ENCODE assay signal across 8 mouse cellular contexts in genomic region chr5:124025587-124026441, GRCm38 (mm10). TPM values are rescaled to one million over a fixed set of nuclear protein-coding genes. Genes with fewer than 3 reads are reported as not detected.
DNase-seq lines count a peak whose midpoint lies in the region; ATAC-seq and TF ChIP-seq lines count a peak whose summit lies in the region.

No protein-coding gene starts in this region.

- TF ChIP-seq CTCF in left cerebral cortex, adult 2 months (IDR thresholded peaks at IDR 0.05) = no peak
- TF ChIP-seq CTCF in liver, postnatal 0 days (IDR thresholded peaks at IDR 0.05; ENCODE audit: low read depth) = no peak

- H3K4me3 ChIP-seq in left cerebral cortex, adult 2 months = no peak overlapping the region
- no peak overlapping the region for H3K4me3 ChIP-seq in embryonic facial prominence, embryonic 10.5 days
- no peak overlapping the region for H3K4me3 ChIP-seq in hindbrain, embryonic 14.5 days (replicated peaks; ENCODE audit: low read length)
- H3K4me3 ChIP-seq in liver, postnatal 0 days (ENCODE audit: low read depth, low read length) = no peak overlapping the region

- intact Hi-C loops in left cerebral cortex, adult 2 months (cut with DNase I) = no loop called here

- H3K27me3 ChIP-seq in embryonic facial prominence, embryonic 10.5 days (replicated peaks; ENCODE audit: low read depth, poor library complexity, severe bottlenecking) = no peaks in the 10 kb centered on the region
- H3K27me3 ChIP-seq in hindbrain, embryonic 14.5 days (ENCODE audit: control insufficient read depth, insufficient read depth, low read length) = no peaks in the 10 kb centered on the region
- no peaks in the 10 kb centered on the region for H3K27me3 ChIP-seq in liver, postnatal 0 days (ENCODE audit: insufficient read depth, low read length)

- H3K36me3 ChIP-seq in embryonic facial prominence, embryonic 10.5 days (replicated peaks) = peaks cover 63% of the 10 kb centered on the region
- no peaks in the 10 kb centered on the region; the same call in 1 of the 2 replicates for H3K36me3 ChIP-seq in hindbrain, embryonic 14.5 days (replicated peaks; ENCODE audit: control insufficient read depth, insufficient read depth)
- H3K36me3 ChIP-seq in liver, postnatal 0 days (replicated peaks; ENCODE audit: insufficient read depth, low read length) = peaks cover 13% of the 10 kb centered on the region; the same call in 1 of the 2 replicates

- ATAC-seq in hindbrain, embryonic 14.5 days (ENCODE audit: low FRiP score) = no peak
- peak; percentile 72 for ATAC-seq in liver, postnatal 0 days
- ATAC-seq in granulocyte monocyte progenitor cell, adult 5-6 weeks (replicated peaks; ENCODE audit: poor library complexity, severe bottlenecking) = no peak

- no peaks in the 10 kb centered on the region for H3K9me3 ChIP-seq in embryonic facial prominence, embryonic 10.5 days
- no peaks in the 10 kb centered on the region for H3K9me3 ChIP-seq in hindbrain, embryonic 14.5 days (ENCODE audit: control insufficient read depth, low read length)
- no peaks in the 10 kb centered on the region for H3K9me3 ChIP-seq in liver, postnatal 0 days (ENCODE audit: low read length)

- no peak overlapping the region for H3K9ac ChIP-seq in hindbrain, embryonic 14.5 days
- H3K9ac ChIP-seq in liver, postnatal 0 days (replicated peaks) = 0 out of 2 replicates have a peak overlapping the region, but pooled peaks have one; percentile 3

- peaks cover 80% of the 10 kb centered on the region for H3K4me1 ChIP-seq in embryonic facial prominence, embryonic 10.5 days
- H3K4me1 ChIP-seq in hindbrain, embryonic 14.5 days (replicated peaks; ENCODE audit: control insufficient read depth, insufficient read depth, low read length) = peaks cover 56% of the 10 kb centered on the region
- H3K4me1 ChIP-seq in liver, postnatal 0 days (ENCODE audit: insufficient read depth) = peaks cover 84% of the 10 kb centered on the region

- no peak for DNase-seq in left cerebral cortex, adult 2 months (ENCODE audit: extremely low spot score in 1 of 2, low spot score in 2 of 2)
- no peak for DNase-seq in left cerebral cortex, adult 8-10 months (ENCODE audit: low spot score in 2 of 2)
- no peak for DNase-seq in embryonic facial prominence, embryonic 10.5 days (ENCODE audit: low spot score)
- DNase-seq in hindbrain, embryonic 14.5 days (ENCODE audit: low spot score) = no peak
- peak; percentile 65 for DNase-seq in liver, postnatal 0 days
- DNase-seq in layer of hippocampus, postnatal 25 days (ENCODE audit: extremely low spot score in 1 of 2, low spot score in 1 of 2) = no peak
- no peak for DNase-seq in layer of hippocampus, adult 11-12 months (ENCODE audit: low spot score)

- TF ChIP-seq EP300 in liver, postnatal 0 days (IDR thresholded peaks at IDR 0.05; ENCODE audit: low read depth) = peak; percentile 10; the same call in 1 of the 2 replicates

- peak overlapping the region; percentile 67 for H3K27ac ChIP-seq in left cerebral cortex, adult 2 months
- H3K27ac ChIP-seq in embryonic facial prominence, embryonic 10.5 days (replicated peaks) = peak overlapping the region; percentile 14; the same call in 1 of the 2 replicates
- H3K27ac ChIP-seq in hindbrain, embryonic 14.5 days = 0 out of 2 replicates have a peak overlapping the region, but pooled peaks have one; percentile 5
- H3K27ac ChIP-seq in liver, postnatal 0 days (ENCODE audit: low read depth) = peak overlapping the region; percentile 90

- H3K4me2 ChIP-seq in hindbrain, embryonic 14.5 days (replicated peaks) = peak overlapping the region; percentile 16; the same call in 1 of the 2 replicates
- H3K4me2 ChIP-seq in liver, postnatal 0 days (ENCODE audit: low read depth, low read length) = peak overlapping the region; percentile 39

- WGBS in embryonic facial prominence, embryonic 10.5 days = 90% methylated on average over 15 of the region's 15 CpGs
- 79% methylated on average over 15 of the region's 15 CpGs for WGBS in hindbrain, embryonic 14.5 days
- 68% methylated on average over 15 of the region's 15 CpGs for WGBS in liver, postnatal 0 days (ENCODE audit: insufficient replicate concordance)

RNA-seq across cellular contexts. Expression of gene Vps37b, which starts 6.3 kb away (rescaled TPM):
- total RNA-seq in left cerebral cortex, adult 2 months (2021) = 10 to 100 TPM; 46.1 to 47.3 TPM
- total RNA-seq in left cerebral cortex, adult 8-10 months (2022) = 10 to 100 TPM; 35.5 to 47.5 (median 42.3) TPM
- polyA plus RNA-seq in embryonic facial prominence, embryonic 10.5 days (2016; fragmentation: Nextera tagmentation; extraction: Ambion mirVana) = 43.8 and 47.6 TPM in 2 replicates
- polyA plus RNA-seq in hindbrain, embryonic 14.5 days (2014; fragmentation: Nextera tagmentation; extraction: Ambion mirVana) = 59.5 and 61.7 TPM in 2 replicates
- polyA plus RNA-seq in liver, postnatal 0 days (2015; fragmentation: Nextera tagmentation; extraction: Ambion mirVana) = 16.4 and 17.6 TPM in 2 replicates
- total RNA-seq in layer of hippocampus, postnatal 25 days (2021) = 10 to 100 TPM; 41.2 to 47.2 TPM
- 7.6 and 11.1 TPM in 2 replicates for total RNA-seq in granulocyte monocyte progenitor cell, adult 5-6 weeks (2014; fragmentation: Nextera tagmentation)
- total RNA-seq in granulocyte monocyte progenitor cell, adult 5-6 weeks (2017) = 9.5 and 11.6 TPM in 2 replicates

RNA-seq across cellular contexts. Expression of gene Hip1r, which starts 52.4 kb away (rescaled TPM):
- total RNA-seq in left cerebral cortex, adult 2 months (2021) = 10 to 100 TPM; 68.3 to 74.2 TPM
- 10 to 100 TPM; 59.9 to 72.4 (median 63.5) TPM for total RNA-seq in left cerebral cortex, adult 8-10 months (2022)
- 8.5 and 10.7 TPM in 2 replicates for polyA plus RNA-seq in embryonic facial prominence, embryonic 10.5 days (2016; fragmentation: Nextera tagmentation; extraction: Ambion mirVana)
- 22.4 and 27.9 TPM in 2 replicates for polyA plus RNA-seq in hindbrain, embryonic 14.5 days (2014; fragmentation: Nextera tagmentation; extraction: Ambion mirVana)
- polyA plus RNA-seq in liver, postnatal 0 days (2015; fragmentation: Nextera tagmentation; extraction: Ambion mirVana) = 10.1 and 13.5 TPM in 2 replicates
- total RNA-seq in layer of hippocampus, postnatal 25 days (2021) = 10 to 100 TPM; 48.8 to 51.3 TPM
- 11.5 and 39.3 TPM in 2 replicates for total RNA-seq in granulocyte monocyte progenitor cell, adult 5-6 weeks (2014; fragmentation: Nextera tagmentation)
- 10.1 and 16.9 TPM in 2 replicates for total RNA-seq in granulocyte monocyte progenitor cell, adult 5-6 weeks (2017)

Comparison
In these comparisons a context has a peak if more than half of its experiments do, and no peak if none do; other contexts are left out.
1. H3K27ac ChIP-seq: peak in every context shown above with its lines; median percentile 90 in liver, postnatal 0 days; 67 in left cerebral cortex, adult 2 months; 14 in embryonic facial prominence, embryonic 10.5 days; 5 in hindbrain, embryonic 14.5 days.